Mouse (Mus musculus): ENCODE measurements around the gene Slc9a5. TPM values are rescaled to one million over a fixed set of nuclear protein-coding genes. Genes with fewer than 3 reads are reported as not detected.

Gene Slc9a5
- total RNA-seq, 4 experiments from 2014 or later, result 0.38 to 0.65 (median 0.52) TPM

DNA sequence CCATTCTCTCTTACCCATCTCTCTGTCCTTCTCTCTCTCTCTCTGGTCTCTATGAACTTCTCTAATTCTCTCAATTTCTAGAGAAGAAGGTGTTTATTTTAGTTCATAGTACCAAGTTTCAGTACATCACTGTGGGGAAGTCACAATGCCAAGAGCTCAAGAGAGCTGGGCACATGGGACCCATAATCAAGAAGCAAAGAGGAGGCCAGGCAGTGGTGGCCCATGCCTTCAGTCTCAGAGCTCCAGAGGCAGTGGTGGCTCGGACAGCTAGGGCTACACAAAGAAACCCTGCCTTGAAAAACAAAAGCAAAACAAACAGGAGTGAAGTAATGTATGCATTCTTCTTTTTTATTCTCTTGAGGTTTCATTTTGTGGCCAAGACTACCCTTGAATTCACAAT is 55.9 kb downstream of the Slc9a5 start:
- no peak for DNase-seq (ENCODE audit: low spot score in 2 of 2)

DNA sequence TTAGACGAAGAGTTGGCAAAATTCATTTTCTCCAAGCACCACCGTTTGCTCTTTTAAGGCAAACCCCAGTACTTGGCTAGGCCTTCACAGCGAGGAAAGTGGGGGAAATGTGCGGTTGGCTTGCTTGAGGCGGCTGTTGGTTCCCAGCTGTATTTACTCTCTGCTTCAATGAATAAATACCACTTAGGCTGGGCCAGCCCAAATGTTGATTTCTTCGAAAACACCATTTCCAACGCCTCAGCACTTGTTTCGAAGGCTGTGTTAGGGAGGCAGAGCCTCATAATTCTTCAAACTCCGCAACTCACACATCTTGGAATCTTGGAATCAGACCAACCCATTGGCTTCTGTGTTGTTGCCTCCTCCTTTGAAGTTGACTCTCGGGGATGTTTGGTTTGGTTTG is 57.8 kb downstream of the Slc9a5 start:
- no peak for DNase-seq (ENCODE audit: low spot score in 2 of 2)

DNA sequence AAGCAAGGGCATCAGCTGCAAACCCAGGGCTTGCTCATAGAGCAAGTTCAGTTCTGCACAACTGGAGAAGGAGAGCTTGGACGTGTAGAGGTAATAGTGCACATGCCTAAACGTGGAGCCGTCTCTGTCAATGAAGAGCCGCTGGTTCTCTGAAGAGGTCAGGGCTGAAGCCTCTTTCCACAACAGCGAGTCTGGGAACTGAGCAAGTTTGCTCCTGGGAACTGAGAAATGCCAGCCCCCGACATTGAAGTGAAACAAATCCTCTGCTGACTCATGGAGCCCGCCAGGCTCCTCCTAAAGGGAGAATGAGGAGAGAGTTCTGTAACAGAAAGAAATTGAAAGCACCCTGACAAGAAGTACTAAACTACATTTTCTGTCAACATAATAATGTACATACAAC is 59.7 kb downstream of the Slc9a5 start:
- DNase-seq (ENCODE audit: low spot score in 2 of 2), result no peak

DNA sequence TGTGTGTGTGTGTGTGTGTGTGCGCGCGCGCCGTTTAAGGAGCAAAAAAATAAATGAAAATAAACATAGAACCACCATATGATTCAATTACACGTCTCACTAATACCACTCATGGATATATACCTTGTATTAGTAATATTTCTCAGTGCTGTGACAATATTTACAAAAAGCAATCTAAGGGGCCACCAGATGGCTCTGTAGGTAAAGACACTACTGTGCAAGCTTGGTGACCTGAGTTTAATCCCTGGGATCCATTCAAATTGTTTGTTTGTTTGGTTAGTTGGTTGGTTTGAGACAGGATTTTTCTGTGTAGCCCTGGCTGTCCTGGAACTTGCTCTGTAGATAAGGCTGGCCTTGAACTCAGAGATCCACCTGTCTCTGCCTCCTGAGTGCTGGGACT is 61.3 kb downstream of the Slc9a5 start:
- DNase-seq (ENCODE audit: low spot score in 2 of 2), result no peak

DNA sequence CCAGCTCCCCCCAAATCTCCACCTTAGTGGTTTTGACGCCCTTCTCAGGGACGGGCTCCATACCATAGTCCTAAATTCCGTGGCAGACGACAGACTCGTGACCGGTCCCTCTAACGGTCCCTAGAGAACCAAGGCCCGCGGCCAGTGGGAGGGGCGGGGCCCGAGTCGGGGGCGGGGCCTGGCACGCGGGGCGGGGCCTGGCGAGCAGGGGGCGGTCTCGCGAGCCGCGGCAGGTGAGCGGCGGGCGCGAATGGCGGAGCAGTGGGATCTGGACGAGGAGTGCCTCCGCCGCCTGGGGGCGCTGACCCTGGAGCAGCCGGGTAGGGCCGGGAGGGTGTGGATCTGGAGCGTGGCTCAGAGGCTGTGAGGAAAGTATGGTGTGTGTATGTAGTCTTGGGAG is 64.7 kb downstream of the Slc9a5 start, which contains the start of the genes Kctd19 and Lrrc36:
Gene Kctd19, minus strand, starts transcription at position 112 of the 400 bp plus-strand sequence.
Gene Lrrc36, plus strand, starts transcription at position 181 of the 400 bp plus-strand sequence.
- peak; percentile 33 to 54 for DNase-seq (ENCODE audit: low spot score in 2 of 2)

DNA sequence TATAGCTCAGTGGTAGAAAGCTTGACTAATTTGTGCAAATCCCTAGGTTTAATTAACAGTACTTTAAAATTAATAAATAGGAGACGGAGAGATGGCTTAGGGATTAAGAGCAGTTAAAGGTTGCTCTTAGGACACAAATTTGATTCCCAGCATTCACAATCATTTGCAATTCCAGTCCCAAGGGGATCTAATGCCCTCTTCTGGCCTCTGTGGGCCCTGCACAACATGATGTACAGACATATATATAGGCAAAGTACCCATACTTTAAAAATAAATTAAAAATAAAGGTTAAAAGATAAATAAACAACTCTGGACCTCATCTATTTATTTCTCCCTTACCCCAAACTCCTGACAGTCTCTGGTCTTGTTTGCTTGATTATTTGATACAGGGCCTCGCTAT is 70.3 kb downstream of the Slc9a5 start:
- DNase-seq (ENCODE audit: low spot score in 2 of 2), result no peak

Small RNA genes lying within 50 kb of the gene (microRNA-seq; reads per million reads assigned to microRNA genes)
- gene Gm27320, result not detected
- 2,559 reads per million, percentile 87 among the genes with 10 or more reads in this experiment for gene Mir328

Other genes with a start within 250 kb of the Slc9a5 start
- gene Ces4a, start 217.0 kb upstream of the Slc9a5 start, total RNA-seq (2022), result not detected
- 10 to 100 TPM; 87.8 to 96.8 (median 94.6) TPM for gene Cbfb, start 178.2 kb upstream of the Slc9a5 start, total RNA-seq (2022)
- 10 to 100 TPM; 24.7 to 38.2 (median 32.9) TPM for gene D230025D16Rik, start 123.7 kb upstream of the Slc9a5 start, total RNA-seq (2022)
- 1 to 10 TPM; 1.1 to 1.7 (median 1.4) TPM for gene B3gnt9, start 93.7 kb upstream of the Slc9a5 start, total RNA-seq (2022)
- 1 to 10 TPM; 2.3 to 4.2 (median 3.1) TPM for gene Tradd, start 84.2 kb upstream of the Slc9a5 start, total RNA-seq (2022)
- gene Fbxl8, start 84.2 kb upstream of the Slc9a5 start, total RNA-seq (2022), result 1 to 10 TPM in 2 of 4 experiments, under 1 TPM in 2; 0.36 to 1.3 (median 0.94) TPM
- 10 to 100 TPM in 2 of 4 experiments, 1 to 10 TPM in 2; 8.8 to 12.6 (median 10.9) TPM for gene Hsf4, start 79.0 kb upstream of the Slc9a5 start, total RNA-seq (2022)
- gene Nol3, start 72.7 kb upstream of the Slc9a5 start, total RNA-seq (2022), result 10 to 100 TPM; 30.0 to 40.5 (median 34.4) TPM
- under 1 TPM; 0.27 to 0.65 (median 0.42) TPM for gene 4931428F04Rik, start 59.0 kb upstream of the Slc9a5 start, total RNA-seq (2022)
- gene Exoc3l, start 52.7 kb upstream of the Slc9a5 start, total RNA-seq (2022), result 1 to 10 TPM in 2 of 4 experiments, under 1 TPM in 2; 0.94 to 2.5 (median 1.4) TPM
- 10 to 100 TPM; 28.1 to 37.8 (median 33.7) TPM for gene E2f4, start 51.2 kb upstream of the Slc9a5 start, total RNA-seq (2022)
- gene Elmo3, start 43.2 kb upstream of the Slc9a5 start, total RNA-seq (2022), result 1 to 10 TPM in 3 of 4 experiments, under 1 TPM in 1; 0.99 to 2.7 (median 1.4) TPM
- 1 to 10 TPM in 3 of 4 experiments, under 1 TPM in 1; 0.82 to 1.3 (median 1.0) TPM for gene Lrrc29, start 22.6 kb upstream of the Slc9a5 start, total RNA-seq (2022)
- gene Tmem208, start 22.5 kb upstream of the Slc9a5 start, total RNA-seq (2022), result 10 to 100 TPM; 20.9 to 24.2 (median 22.9) TPM
- gene Fhod1, start 890 bp upstream of the Slc9a5 start, total RNA-seq (2022), result 10 to 100 TPM; 21.1 to 28.8 (median 23.9) TPM
- gene Plekhg4, start 24.4 kb downstream of the Slc9a5 start, total RNA-seq (2022), result under 1 TPM in 1 of 4 experiments, not detected in 3; 0.12 TPM
- under 1 TPM in 2 of 4 experiments, not detected in 2; 0.08 to 0.49 TPM for gene Kctd19, start 64.7 kb downstream of the Slc9a5 start, total RNA-seq (2022)
- under 1 TPM in 2 of 4 experiments, not detected in 2; 0.70 TPM for gene Lrrc36, start 64.7 kb downstream of the Slc9a5 start, total RNA-seq (2022)
- 10 to 100 TPM; 22.7 to 38.8 (median 34.2) TPM for gene Tppp3, start 122.7 kb downstream of the Slc9a5 start, total RNA-seq (2022)
- 10 to 100 TPM; 10.3 to 11.7 (median 11.4) TPM for gene Zdhhc1, start 148.1 kb downstream of the Slc9a5 start, total RNA-seq (2022)
- under 1 TPM in 2 of 4 experiments, not detected in 2; 0.12 to 0.62 TPM for gene Hsd11b2, start 169.9 kb downstream of the Slc9a5 start, total RNA-seq (2022)
- gene Atp6v0d1, start 217.2 kb downstream of the Slc9a5 start, total RNA-seq (2022), result 10 to 100 TPM; 42.2 to 45.3 (median 44.1) TPM

All from gastrocnemius, adult 8-10 months (tissue).